In the genomic region with DNA sequence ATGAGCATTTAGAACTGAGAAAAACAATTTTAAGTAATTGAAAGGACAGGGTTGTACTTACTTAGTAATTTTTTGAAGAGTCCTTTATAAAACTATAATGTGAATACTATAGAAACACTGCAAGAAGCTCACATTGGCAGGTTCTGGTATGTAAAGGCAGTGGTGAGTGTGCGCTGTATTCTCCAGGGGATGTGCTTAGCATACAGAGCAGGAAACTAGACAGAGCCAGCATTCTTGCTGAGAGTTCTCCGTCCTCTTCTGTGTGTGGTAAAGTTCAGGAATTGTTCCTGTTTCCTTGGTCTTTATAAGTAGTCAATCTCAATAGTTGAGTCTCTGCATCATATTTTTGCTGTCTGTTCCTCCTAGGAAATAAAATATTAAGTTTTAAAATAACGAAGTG, we compare ENCODE assay signal across 15 mouse cellular contexts. TPM values are rescaled to one million over a fixed set of nuclear protein-coding genes. Genes with fewer than 3 reads are reported as not detected.
DNase-seq lines count a peak whose midpoint lies in the region; ATAC-seq and TF ChIP-seq lines count a peak whose summit lies in the region.
"Had no signal": no experiment of that assay in that cellular context is flagged by ENCODE, and none has a peak within 500 bp of the region (broad histone marks: within the 10 kb centered on the region; RNA-seq: fewer than 3 reads in every experiment).

No protein-coding gene starts in this region.

- 0 out of 2 replicates have a peak overlapping the region, but pooled peaks have one; percentile 1 for H3K4me3 ChIP-seq in layer of hippocampus, adult 2 months
- no peak overlapping the region for H3K4me3 ChIP-seq in forebrain, embryonic 14.5 days (ENCODE audit: low read depth, low read length)
- H3K4me3 ChIP-seq in forebrain, postnatal 0 days (ENCODE audit: low read depth, low read length) = no peak overlapping the region
- H3K4me3 ChIP-seq in midbrain, embryonic 16.5 days (ENCODE audit: low read depth, low read length) = no peak overlapping the region
- H3K4me3 ChIP-seq: liver, embryonic 12.5 days had no signal

- H3K9me3 ChIP-seq in forebrain, embryonic 14.5 days (replicated peaks; ENCODE audit: control insufficient read depth, low read length) = no peaks in the 10 kb centered on the region
- H3K9me3 ChIP-seq in forebrain, postnatal 0 days (ENCODE audit: low read length) = no peaks in the 10 kb centered on the region
- H3K9me3 ChIP-seq in midbrain, embryonic 16.5 days (replicated peaks; ENCODE audit: control insufficient read depth, low read length, poor library complexity, severe bottlenecking) = no peaks in the 10 kb centered on the region
- H3K9me3 ChIP-seq: liver, embryonic 12.5 days had no signal

- peaks cover 10% of the 10 kb centered on the region for H3K4me1 ChIP-seq in forebrain, embryonic 14.5 days (ENCODE audit: control insufficient read depth, insufficient read depth, low read length)
- H3K4me1 ChIP-seq in forebrain, postnatal 0 days (ENCODE audit: insufficient read depth) = peaks cover 6% of the 10 kb centered on the region; the same call in 1 of the 2 replicates
- H3K4me1 ChIP-seq in midbrain, embryonic 16.5 days (ENCODE audit: control insufficient read depth, insufficient read depth, low read length) = peaks cover 22% of the 10 kb centered on the region

- 58% methylated on average over 3 of the region's 3 CpGs for WGBS in forebrain, embryonic 14.5 days
- 46% methylated on average over 3 of the region's 3 CpGs for WGBS in forebrain, postnatal 0 days
- WGBS in midbrain, embryonic 16.5 days = 50% methylated on average over 3 of the region's 3 CpGs

- no peak overlapping the region for H3K9ac ChIP-seq in forebrain, embryonic 14.5 days (ENCODE audit: low read length)
- no peak overlapping the region for H3K9ac ChIP-seq in forebrain, postnatal 0 days
- no peak overlapping the region for H3K9ac ChIP-seq in midbrain, embryonic 16.5 days (ENCODE audit: low read depth, low read length)
- H3K9ac ChIP-seq: liver, embryonic 12.5 days had no signal

- ATAC-seq in forebrain, embryonic 14.5 days = 0 out of 2 replicates have a peak, but pooled peaks have one; percentile 76
- peak; percentile 83 for ATAC-seq in forebrain, postnatal 0 days
- ATAC-seq in midbrain, embryonic 16.5 days = peak; percentile 66; the same call in 1 of the 2 replicates
- ATAC-seq: liver, embryonic 12.5 days; lung, postnatal 0 days had no signal

- no peaks in the 10 kb centered on the region for H3K27me3 ChIP-seq in forebrain, embryonic 14.5 days (replicated peaks; ENCODE audit: control insufficient read depth, insufficient read depth, low read length)
- H3K27me3 ChIP-seq in forebrain, postnatal 0 days (ENCODE audit: insufficient read depth, low read length) = no peaks in the 10 kb centered on the region
- H3K27me3 ChIP-seq in midbrain, embryonic 16.5 days (ENCODE audit: control insufficient read depth, insufficient read depth, low read depth, low read length) = no peaks in the 10 kb centered on the region
- H3K27me3 ChIP-seq: liver, embryonic 12.5 days had no signal

- H3K36me3 ChIP-seq in forebrain, embryonic 14.5 days (ENCODE audit: control insufficient read depth, insufficient read depth, low read length) = peaks cover 77% of the 10 kb centered on the region
- H3K36me3 ChIP-seq in forebrain, postnatal 0 days (ENCODE audit: insufficient read depth) = peaks cover 32% of the 10 kb centered on the region
- peaks cover 11% of the 10 kb centered on the region for H3K36me3 ChIP-seq in midbrain, embryonic 16.5 days (ENCODE audit: control insufficient read depth, insufficient read depth, low read length)

- H3K4me2 ChIP-seq in forebrain, embryonic 14.5 days (ENCODE audit: low read length) = no peak overlapping the region
- H3K4me2 ChIP-seq in forebrain, postnatal 0 days (ENCODE audit: low read depth) = no peak overlapping the region
- H3K4me2 ChIP-seq in midbrain, embryonic 16.5 days (ENCODE audit: low read length) = no peak overlapping the region
- H3K4me2 ChIP-seq: liver, embryonic 12.5 days had no signal

- no peak for TF ChIP-seq CTCF in layer of hippocampus, adult 2 months (conservative IDR thresholded peaks at IDR 0.05)
- TF ChIP-seq CTCF in forebrain, postnatal 0 days (IDR thresholded peaks at IDR 0.05; ENCODE audit: low read depth) = no peak

- H3K27ac ChIP-seq in layer of hippocampus, adult 2 months = peak overlapping the region; percentile 88
- peak overlapping the region; percentile 48; the same call in 1 of the 2 replicates for H3K27ac ChIP-seq in forebrain, embryonic 14.5 days (ENCODE audit: low read depth, low read length)
- H3K27ac ChIP-seq in forebrain, postnatal 0 days (ENCODE audit: low read depth, low read length) = peak overlapping the region; percentile 74
- peak overlapping the region; percentile 67 for H3K27ac ChIP-seq in midbrain, embryonic 16.5 days (ENCODE audit: low read length)
- H3K27ac ChIP-seq: liver, embryonic 12.5 days had no signal

- peak in 1 of 2 experiments; percentile 40 for DNase-seq in layer of hippocampus, adult 2 months (ENCODE audit: low spot score in 2 of 2)
- no peak for DNase-seq in layer of hippocampus, adult 9-10 months (ENCODE audit: low spot score)
- DNase-seq in forebrain, embryonic 14.5 days (ENCODE audit: low spot score) = peak; percentile 63
- DNase-seq in forebrain, postnatal 0 days = peak; percentile 57
- DNase-seq in adrenal gland, postnatal 25 days = no peak
- DNase-seq in gastrocnemius, postnatal 10 days = no peak
- DNase-seq: adrenal gland, postnatal 36 days; heart, postnatal 36 days; kidney, adult 11 months; kidney, postnatal 36 days; right cerebral cortex, postnatal 25 days; thymus, adult 18-20 months had no signal

RNA-seq across cellular contexts. Expression of a gene that starts 59.0 kb away (rescaled TPM):
- 100 to 1,000 TPM; 213 to 217 TPM for total RNA-seq in layer of hippocampus, adult 2 months (2021)
- 89.6 and 109 TPM in 2 replicates for polyA plus RNA-seq in forebrain, embryonic 14.5 days (2014; fragmentation: Nextera tagmentation; extraction: Ambion mirVana)
- 127 and 155 TPM in 2 replicates for total RNA-seq in forebrain, postnatal 0 days (2014; rRNA removed)
- 50.0 and 67.1 TPM in 2 replicates for polyA plus RNA-seq in forebrain, postnatal 0 days (2015; fragmentation: Nextera tagmentation; extraction: Ambion mirVana)
- 82.7 and 92.9 TPM in 2 replicates for polyA plus RNA-seq in midbrain, embryonic 16.5 days (2015; fragmentation: Nextera tagmentation; extraction: Ambion mirVana)
- 98.6 and 120 TPM in 2 replicates for total RNA-seq in adrenal gland, postnatal 25 days (2021)
- total RNA-seq in gastrocnemius, postnatal 10 days (2021) = 100 to 1,000 TPM; 121 to 130 TPM

Comparison
In these comparisons a context has a peak if more than half of its experiments do, and no peak if none do; other contexts are left out.
1. DNase-seq: peak in forebrain, embryonic 14.5 days (single experiment) and forebrain, postnatal 0 days (single experiment); none in layer of hippocampus, adult 9-10 months (single experiment), adrenal gland, postnatal 25 days (single experiment) and gastrocnemius, postnatal 10 days (single experiment).
2. Peak in every context shown above with its lines, with median percentiles within 50 percentile points of each other: H3K27ac ChIP-seq and ATAC-seq.